Mouse (Mus musculus): ENCODE data around the gene Dtx4. TPM values are rescaled to one million over a fixed set of nuclear protein-coding genes. Genes with fewer than 3 reads are reported as not detected.
"Not testable (repeated sequence)": the region's sequence is repeated elsewhere in the genome, so short reads cannot be mapped to it uniquely, and the experiment has no call there.

Gene Dtx4
- polyA plus RNA-seq (2012; fragmentation: generic; extraction: Trizol), result 5.0 TPM
- long read RNA-seq, experiment 1, partial matches to known transcripts, result 0 of 4 reads
- long read RNA-seq, experiment 1, other reads (novel, unspliced or antisense), result 4 of 4 reads
- long read RNA-seq, experiment 2, partial matches to known transcripts, result 2 of 5 reads
- long read RNA-seq, experiment 2, other reads (novel, unspliced or antisense), result 3 of 5 reads

DNA sequence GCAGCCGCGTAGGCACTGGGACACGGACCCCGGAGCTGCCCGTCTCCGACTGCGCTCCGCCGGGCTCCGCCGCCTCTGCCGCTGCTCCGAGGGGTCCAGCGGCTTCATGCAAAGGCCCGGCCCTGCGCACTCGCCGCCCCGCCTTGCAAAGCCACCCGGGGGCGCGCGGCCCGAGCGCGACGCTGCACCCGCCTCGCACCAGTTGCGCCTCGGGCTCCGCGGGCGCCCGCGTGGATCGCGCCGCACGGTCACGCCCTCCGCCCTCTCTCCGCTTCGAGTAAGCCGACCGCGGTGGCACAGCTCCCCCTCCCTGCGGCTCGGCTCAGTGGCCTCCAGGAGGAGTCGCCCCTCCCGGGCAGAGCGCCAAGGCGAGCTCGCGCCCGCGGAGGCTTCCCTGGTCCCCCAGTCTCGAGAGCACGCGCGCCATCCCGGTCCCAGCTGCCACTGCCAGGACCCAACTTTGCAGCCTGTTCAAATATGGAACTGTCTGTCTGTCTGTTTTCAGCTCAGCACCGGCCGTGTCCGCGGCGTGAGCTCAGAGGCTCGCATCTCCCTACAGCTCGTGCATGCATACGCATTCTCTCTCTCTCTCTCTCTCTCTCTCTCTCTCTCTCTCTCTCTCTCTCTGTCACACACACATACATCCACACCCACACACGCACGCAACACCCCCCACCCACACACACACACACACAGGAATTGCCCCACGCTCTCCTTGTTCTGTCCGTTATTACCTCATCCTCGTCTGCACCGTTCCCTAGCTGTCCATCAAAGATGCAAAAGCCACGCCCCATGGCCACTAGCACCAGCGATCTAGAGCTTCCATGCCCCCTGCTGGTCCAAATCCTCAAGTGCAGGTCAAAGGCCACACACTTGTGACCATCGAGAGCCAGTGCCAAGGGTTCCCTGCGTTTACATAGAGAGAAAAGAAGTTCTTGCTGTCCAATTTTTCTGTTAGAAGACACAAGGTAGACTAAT lies at the start of gene Dtx4:
Dtx4 (minus strand) TSS at position 85 of the 978 bp plus-strand sequence.
- H3K36me3 ChIP-seq (ENCODE audit: control insufficient read depth, insufficient read depth), result no peaks in the 10 kb centered on the region
- H3K4me3 ChIP-seq (ENCODE audit: insufficient read depth, poor library complexity, severe bottlenecking), result peak within 1 kb of the TSS; percentile 41
- no peaks in the 10 kb centered on the region for H3K79me2 ChIP-seq (ENCODE audit: control insufficient read depth, insufficient read depth)
- H3ac ChIP-seq (ENCODE audit: control insufficient read depth, insufficient read length, low read depth), result peak within 1 kb of the TSS; percentile 81
- no peak for TF ChIP-seq MYOD1 (IDR thresholded peaks at IDR 0.05; ENCODE audit: control insufficient read depth, insufficient read length, low read depth)
- TF ChIP-seq FOSL1 (IDR thresholded peaks at IDR 0.05; ENCODE audit: insufficient read depth, low read length, poor library complexity, severe bottlenecking), result no peak
- TF ChIP-seq CEBPB (IDR thresholded peaks at IDR 0.05; ENCODE audit: low read depth), result peak; percentile 18
- TF ChIP-seq CTCF (IDR thresholded peaks at IDR 0.05; ENCODE audit: control insufficient read depth, insufficient read depth, insufficient read length), result peak; percentile 90
- TF ChIP-seq MYOG (IDR thresholded peaks at IDR 0.05; ENCODE audit: control insufficient read depth, extremely low read depth, insufficient read length), result no peak
- peak; percentile 13 for TF ChIP-seq MAX (IDR thresholded peaks at IDR 0.05)
- no peak for TF ChIP-seq USF1 (IDR thresholded peaks at IDR 0.05; ENCODE audit: low read depth)
- H3K79me3 ChIP-seq (ENCODE audit: low read depth), result no peaks in the 10 kb centered on the region
- H3K27me3 ChIP-seq (ENCODE audit: control insufficient read depth, insufficient read depth, insufficient read length), result no peaks in the 10 kb centered on the region

DNA sequence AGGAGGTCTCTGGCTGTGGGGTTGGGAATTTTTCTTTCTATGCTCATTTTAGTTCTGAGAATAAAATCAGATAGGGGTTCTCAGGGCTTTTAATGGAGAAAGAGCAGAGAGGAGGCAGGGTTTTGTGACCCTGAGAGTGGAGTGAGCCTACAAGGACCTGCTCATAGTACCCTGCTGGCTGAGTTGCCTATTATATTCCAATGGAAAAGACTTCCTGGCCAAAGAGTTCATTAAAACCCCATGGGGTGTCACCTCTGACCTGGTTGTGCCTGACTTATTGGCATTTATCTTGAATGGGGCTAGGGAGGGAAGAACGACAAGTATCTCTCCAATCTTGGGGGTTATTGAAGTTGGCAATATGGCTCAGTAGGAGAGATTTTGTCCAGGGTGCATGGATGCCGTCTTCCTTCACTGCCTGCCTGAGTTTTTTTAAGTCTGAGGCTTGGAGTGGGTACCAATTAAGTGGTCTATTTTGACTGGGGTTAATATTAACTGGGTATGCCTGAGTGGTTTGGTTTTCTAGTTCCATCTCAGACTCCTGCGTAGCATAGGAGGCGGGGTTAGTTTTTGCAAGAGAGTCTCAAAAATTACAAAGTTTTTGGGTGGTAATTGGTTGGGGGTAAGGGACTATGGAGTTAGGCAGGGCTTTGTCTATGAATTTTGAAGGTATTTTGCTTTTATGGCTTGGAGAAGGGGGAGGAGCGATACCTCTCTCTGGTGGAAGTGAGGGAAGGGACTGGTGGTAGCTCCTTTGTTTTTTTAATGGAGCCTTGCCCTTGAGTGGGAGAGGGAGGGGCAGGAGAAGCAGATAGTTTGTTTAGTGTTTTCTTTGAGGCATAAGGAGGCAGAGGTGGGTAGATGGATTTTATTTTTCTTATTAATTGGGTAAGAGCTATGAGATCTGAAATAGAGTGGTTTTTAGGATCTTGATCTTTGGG lies 49.0 kb upstream of the Dtx4 start:
- no peaks in the 10 kb centered on the region for H3K27me3 ChIP-seq (ENCODE audit: control insufficient read depth, insufficient read depth, insufficient read length)
- TF ChIP-seq MYOD1 (IDR thresholded peaks at IDR 0.05; ENCODE audit: control insufficient read depth, insufficient read length, low read depth) (no peak), MAX (IDR thresholded peaks at IDR 0.05) (no peak), CTCF (IDR thresholded peaks at IDR 0.05; ENCODE audit: control insufficient read depth, insufficient read depth, insufficient read length) (no peak), USF1 (IDR thresholded peaks at IDR 0.05; ENCODE audit: low read depth) (no peak), MYOG (IDR thresholded peaks at IDR 0.05; ENCODE audit: control insufficient read depth, extremely low read depth, insufficient read length) (no peak), CEBPB (IDR thresholded peaks at IDR 0.05; ENCODE audit: low read depth) (no peak), FOSL1 (IDR thresholded peaks at IDR 0.05; ENCODE audit: insufficient read depth, low read length, poor library complexity, severe bottlenecking) (no peak)
- no peak overlapping the region for H3ac ChIP-seq (ENCODE audit: control insufficient read depth, insufficient read length, low read depth)
- H3K79me2 ChIP-seq (ENCODE audit: control insufficient read depth, insufficient read depth), result no peaks in the 10 kb centered on the region
- no peaks in the 10 kb centered on the region for H3K36me3 ChIP-seq (ENCODE audit: control insufficient read depth, insufficient read depth)
- H3K79me3 ChIP-seq (ENCODE audit: low read depth), result no peaks in the 10 kb centered on the region
- no peak overlapping the region for H3K4me3 ChIP-seq (ENCODE audit: insufficient read depth, poor library complexity, severe bottlenecking)

DNA sequence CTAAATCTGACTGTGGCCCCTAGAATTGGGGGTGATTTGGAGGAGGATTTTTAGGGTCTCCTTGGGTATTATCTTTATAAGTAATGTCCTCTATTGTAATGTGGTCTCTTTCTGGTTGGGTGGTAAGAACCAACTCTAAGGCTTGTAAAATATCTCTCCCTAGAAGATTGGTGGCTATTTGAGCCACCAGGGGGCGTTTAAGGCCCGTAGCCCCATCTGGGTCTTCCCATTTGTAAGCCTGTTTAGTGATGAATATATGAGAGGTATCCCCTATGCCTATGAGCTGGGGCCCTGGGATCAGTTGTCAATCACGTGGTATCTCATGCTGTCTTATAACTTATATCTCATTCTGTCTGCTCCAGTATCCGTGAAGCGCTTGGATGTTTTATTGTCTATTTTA lies 47.9 kb upstream of the Dtx4 start:
- Histone ChIP-seq H3K79me2 (ENCODE audit: control insufficient read depth, insufficient read depth) (no peaks in the 10 kb centered on the region), H3K4me3 (ENCODE audit: insufficient read depth, poor library complexity, severe bottlenecking) (no peak overlapping the region), H3K79me3 (ENCODE audit: low read depth) (no peaks in the 10 kb centered on the region), H3K36me3 (ENCODE audit: control insufficient read depth, insufficient read depth) (no peaks in the 10 kb centered on the region), H3ac (ENCODE audit: control insufficient read depth, insufficient read length, low read depth) (no peak overlapping the region), H3K27me3 (ENCODE audit: control insufficient read depth, insufficient read depth, insufficient read length) (no peaks in the 10 kb centered on the region)
- TF ChIP-seq CEBPB (IDR thresholded peaks at IDR 0.05; ENCODE audit: low read depth) (no peak), MAX (IDR thresholded peaks at IDR 0.05) (no peak), FOSL1 (IDR thresholded peaks at IDR 0.05; ENCODE audit: insufficient read depth, low read length, poor library complexity, severe bottlenecking) (no peak), MYOG (IDR thresholded peaks at IDR 0.05; ENCODE audit: control insufficient read depth, extremely low read depth, insufficient read length) (no peak), CTCF (IDR thresholded peaks at IDR 0.05; ENCODE audit: control insufficient read depth, insufficient read depth, insufficient read length) (no peak), MYOD1 (IDR thresholded peaks at IDR 0.05; ENCODE audit: control insufficient read depth, insufficient read length, low read depth) (no peak), USF1 (IDR thresholded peaks at IDR 0.05; ENCODE audit: low read depth) (no peak)

DNA sequence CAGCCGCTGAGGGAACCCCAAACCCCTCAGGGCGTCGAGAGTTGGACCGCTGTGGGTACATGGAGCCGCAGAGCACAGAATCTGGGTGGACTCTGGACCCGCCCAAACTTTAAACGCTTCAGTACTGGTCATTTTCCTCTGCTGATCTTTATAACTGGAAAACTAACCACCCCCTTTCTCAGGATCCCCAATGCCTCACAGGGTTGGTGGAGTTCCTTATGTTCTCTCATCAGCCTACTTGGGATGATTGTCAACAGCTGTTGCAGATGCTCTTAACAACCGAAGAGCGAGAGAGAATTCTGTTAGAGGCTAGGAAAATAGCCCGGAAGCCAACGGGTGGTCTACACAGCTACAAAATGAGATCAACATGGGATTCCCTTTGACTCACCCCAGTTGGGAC lies 44.2 kb upstream of the Dtx4 start, which contains the start of gene Fam111a:
Fam111a (plus strand) TSS at position 301 of the 400 bp plus-strand sequence.
- H3ac ChIP-seq (ENCODE audit: control insufficient read depth, insufficient read length, low read depth); H3K79me3 ChIP-seq (ENCODE audit: low read depth); H3K4me3 ChIP-seq (ENCODE audit: insufficient read depth, poor library complexity, severe bottlenecking); H3K79me2 ChIP-seq (ENCODE audit: control insufficient read depth, insufficient read depth); H3K36me3 ChIP-seq (ENCODE audit: control insufficient read depth, insufficient read depth); H3K27me3 ChIP-seq (ENCODE audit: control insufficient read depth, insufficient read depth, insufficient read length): not testable (repeated sequence)

GRCm38 (mm10) chr19:12541644-12542043 lies 40.4 kb upstream of the Dtx4 start:
- no peaks in the 10 kb centered on the region for H3K79me2 ChIP-seq (ENCODE audit: control insufficient read depth, insufficient read depth)
- H3K79me3 ChIP-seq (ENCODE audit: low read depth), result no peaks in the 10 kb centered on the region
- no peak overlapping the region for H3K4me3 ChIP-seq (ENCODE audit: insufficient read depth, poor library complexity, severe bottlenecking)
- TF ChIP-seq FOSL1 (IDR thresholded peaks at IDR 0.05; ENCODE audit: insufficient read depth, low read length, poor library complexity, severe bottlenecking), result no peak
- no peak for TF ChIP-seq MYOG (IDR thresholded peaks at IDR 0.05; ENCODE audit: control insufficient read depth, extremely low read depth, insufficient read length)
- no peak for TF ChIP-seq USF1 (IDR thresholded peaks at IDR 0.05; ENCODE audit: low read depth)
- no peak for TF ChIP-seq MAX (IDR thresholded peaks at IDR 0.05)
- no peak for TF ChIP-seq MYOD1 (IDR thresholded peaks at IDR 0.05; ENCODE audit: control insufficient read depth, insufficient read length, low read depth)
- no peak for TF ChIP-seq CTCF (IDR thresholded peaks at IDR 0.05; ENCODE audit: control insufficient read depth, insufficient read depth, insufficient read length)
- H3K36me3 ChIP-seq (ENCODE audit: control insufficient read depth, insufficient read depth), result no peaks in the 10 kb centered on the region
- H3ac ChIP-seq (ENCODE audit: control insufficient read depth, insufficient read length, low read depth), result no peak overlapping the region
- H3K27me3 ChIP-seq (ENCODE audit: control insufficient read depth, insufficient read depth, insufficient read length), result no peaks in the 10 kb centered on the region
